Mouse (Mus musculus): ENCODE results near the gene Ccdc190. TPM values are rescaled to one million over a fixed set of nuclear protein-coding genes. Genes with fewer than 3 reads are reported as not detected.

Gene Ccdc190
- polyA plus RNA-seq, 1 experiment from 2014 or later, result not detected

GRCm38 (mm10) chr1:169900771-169901336 lies 27.6 kb upstream of the Ccdc190 start:
- no peak for ATAC-seq (ENCODE audit: low read depth)
- no peak overlapping the region for H3K4me2 ChIP-seq (ENCODE audit: low read depth, low read length)
- no peaks in the 10 kb centered on the region for H3K4me1 ChIP-seq (ENCODE audit: control insufficient read depth, low read depth, low read length)
- H3K4me3 ChIP-seq (ENCODE audit: low read depth, low read length), result no peak overlapping the region
- no peaks in the 10 kb centered on the region for H3K9me3 ChIP-seq (replicated peaks; ENCODE audit: control insufficient read depth, low read length)
- no peak overlapping the region for H3K27ac ChIP-seq (ENCODE audit: low read length)
- no peaks in the 10 kb centered on the region for H3K27me3 ChIP-seq (ENCODE audit: control insufficient read depth, insufficient read depth, low read depth, low read length)
- 59% methylated on average over 3 of the region's 3 CpGs for WGBS (ENCODE audit: insufficient replicate concordance)
- H3K9ac ChIP-seq (ENCODE audit: low read depth, low read length), result no peak overlapping the region
- no peaks in the 10 kb centered on the region for H3K36me3 ChIP-seq (ENCODE audit: control insufficient read depth, insufficient read depth)

GRCm38 (mm10) chr1:169909163-169909562 lies 19.3 kb upstream of the Ccdc190 start:
- H3K27ac ChIP-seq (ENCODE audit: low read length), result no peak overlapping the region
- no peak overlapping the region for H3K4me2 ChIP-seq (ENCODE audit: low read depth, low read length)
- H3K4me1 ChIP-seq (ENCODE audit: control insufficient read depth, low read depth, low read length), result no peaks in the 10 kb centered on the region
- no peaks in the 10 kb centered on the region for H3K36me3 ChIP-seq (ENCODE audit: control insufficient read depth, insufficient read depth)
- 68% methylated on average over 5 of the region's 5 CpGs for WGBS (ENCODE audit: insufficient replicate concordance)
- H3K27me3 ChIP-seq (ENCODE audit: control insufficient read depth, insufficient read depth, low read depth, low read length), result no peaks in the 10 kb centered on the region
- ATAC-seq (ENCODE audit: low read depth), result no peak
- no peaks in the 10 kb centered on the region for H3K9me3 ChIP-seq (replicated peaks; ENCODE audit: control insufficient read depth, low read length)
- no peak overlapping the region for H3K4me3 ChIP-seq (ENCODE audit: low read depth, low read length)
- H3K9ac ChIP-seq (ENCODE audit: low read depth, low read length), result no peak overlapping the region

- no peak overlapping the region for H3K4me2 ChIP-seq (ENCODE audit: low read depth, low read length)
- no peaks in the 10 kb centered on the region for H3K36me3 ChIP-seq (ENCODE audit: control insufficient read depth, insufficient read depth)
- WGBS (ENCODE audit: insufficient replicate concordance), result 70% methylated on average over 6 of the region's 6 CpGs
- no peaks in the 10 kb centered on the region for H3K4me1 ChIP-seq (ENCODE audit: control insufficient read depth, low read depth, low read length)
- no peak overlapping the region for H3K27ac ChIP-seq (ENCODE audit: low read length)
- ATAC-seq (ENCODE audit: low read depth), result no peak
- no peaks in the 10 kb centered on the region for H3K27me3 ChIP-seq (ENCODE audit: control insufficient read depth, insufficient read depth, low read depth, low read length)
- no peaks in the 10 kb centered on the region for H3K9me3 ChIP-seq (replicated peaks; ENCODE audit: control insufficient read depth, low read length)
- no peak overlapping the region for H3K4me3 ChIP-seq (ENCODE audit: low read depth, low read length)
- H3K9ac ChIP-seq (ENCODE audit: low read depth, low read length), result no peak overlapping the region
Measured at GRCm38 (mm10) chr1:169909659-169910058, 18.8 kb upstream of the Ccdc190 start.

DNA sequence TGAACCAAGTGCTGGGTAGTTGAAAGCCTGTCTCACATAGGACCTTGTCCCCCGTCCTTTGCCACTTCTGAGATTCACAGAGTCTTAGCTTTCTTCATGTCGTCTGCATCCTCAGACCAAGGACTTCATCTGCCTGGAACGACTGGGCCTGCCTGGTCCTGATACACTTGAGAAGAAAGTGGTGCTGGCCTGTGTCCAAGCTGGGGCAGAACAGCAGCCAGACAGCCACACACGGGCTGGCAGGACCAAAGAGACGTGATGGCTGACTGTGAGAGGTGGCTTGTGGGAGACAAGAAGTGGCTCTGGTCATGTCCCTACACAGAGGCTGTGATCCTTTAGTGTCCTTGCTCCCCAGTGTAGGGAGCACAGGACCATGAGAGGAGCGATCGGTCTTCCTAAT lies 17.7 kb upstream of the Ccdc190 start:
- no peak for ATAC-seq (ENCODE audit: low read depth)
- Histone ChIP-seq H3K4me3 (ENCODE audit: low read depth, low read length) (no peak overlapping the region), H3K9me3 (replicated peaks; ENCODE audit: control insufficient read depth, low read length) (no peaks in the 10 kb centered on the region), H3K36me3 (ENCODE audit: control insufficient read depth, insufficient read depth) (no peaks in the 10 kb centered on the region), H3K4me2 (ENCODE audit: low read depth, low read length) (no peak overlapping the region), H3K4me1 (ENCODE audit: control insufficient read depth, low read depth, low read length) (no peaks in the 10 kb centered on the region), H3K27ac (ENCODE audit: low read length) (no peak overlapping the region), H3K27me3 (ENCODE audit: control insufficient read depth, insufficient read depth, low read depth, low read length) (no peaks in the 10 kb centered on the region), H3K9ac (ENCODE audit: low read depth, low read length) (no peak overlapping the region)
- 61% methylated on average over 7 of the region's 7 CpGs for whole genome bisulfite sequencing (ENCODE audit: insufficient replicate concordance)

GRCm38 (mm10) chr1:169911526-169911925 lies 16.9 kb upstream of the Ccdc190 start:
- Histone ChIP-seq H3K27ac (ENCODE audit: low read length) (no peak overlapping the region), H3K4me3 (ENCODE audit: low read depth, low read length) (no peak overlapping the region), H3K36me3 (ENCODE audit: control insufficient read depth, insufficient read depth) (no peaks in the 10 kb centered on the region), H3K4me2 (ENCODE audit: low read depth, low read length) (no peak overlapping the region), H3K9ac (ENCODE audit: low read depth, low read length) (no peak overlapping the region), H3K4me1 (ENCODE audit: control insufficient read depth, low read depth, low read length) (no peaks in the 10 kb centered on the region), H3K9me3 (replicated peaks; ENCODE audit: control insufficient read depth, low read length) (no peaks in the 10 kb centered on the region), H3K27me3 (ENCODE audit: control insufficient read depth, insufficient read depth, low read depth, low read length) (no peaks in the 10 kb centered on the region)
- no peak for ATAC-seq (ENCODE audit: low read depth)
- WGBS (ENCODE audit: insufficient replicate concordance), result 59% methylated on average over 6 of the region's 6 CpGs

GRCm38 (mm10) chr1:169916659-169917058 lies 11.8 kb upstream of the Ccdc190 start:
- H3K4me1 ChIP-seq (ENCODE audit: control insufficient read depth, low read depth, low read length), result no peaks in the 10 kb centered on the region
- H3K9ac ChIP-seq (ENCODE audit: low read depth, low read length), result no peak overlapping the region
- H3K4me2 ChIP-seq (ENCODE audit: low read depth, low read length), result no peak overlapping the region
- no peak overlapping the region for H3K4me3 ChIP-seq (ENCODE audit: low read depth, low read length)
- WGBS (ENCODE audit: insufficient replicate concordance), result 41% methylated on average over 7 of the region's 7 CpGs
- H3K27me3 ChIP-seq (ENCODE audit: control insufficient read depth, insufficient read depth, low read depth, low read length), result no peaks in the 10 kb centered on the region; the same call in 1 of the 2 replicates
- no peak overlapping the region for H3K27ac ChIP-seq (ENCODE audit: low read length)
- H3K9me3 ChIP-seq (replicated peaks; ENCODE audit: control insufficient read depth, low read length), result no peaks in the 10 kb centered on the region
- ATAC-seq (ENCODE audit: low read depth), result no peak
- H3K36me3 ChIP-seq (ENCODE audit: control insufficient read depth, insufficient read depth), result no peaks in the 10 kb centered on the region

DNA sequence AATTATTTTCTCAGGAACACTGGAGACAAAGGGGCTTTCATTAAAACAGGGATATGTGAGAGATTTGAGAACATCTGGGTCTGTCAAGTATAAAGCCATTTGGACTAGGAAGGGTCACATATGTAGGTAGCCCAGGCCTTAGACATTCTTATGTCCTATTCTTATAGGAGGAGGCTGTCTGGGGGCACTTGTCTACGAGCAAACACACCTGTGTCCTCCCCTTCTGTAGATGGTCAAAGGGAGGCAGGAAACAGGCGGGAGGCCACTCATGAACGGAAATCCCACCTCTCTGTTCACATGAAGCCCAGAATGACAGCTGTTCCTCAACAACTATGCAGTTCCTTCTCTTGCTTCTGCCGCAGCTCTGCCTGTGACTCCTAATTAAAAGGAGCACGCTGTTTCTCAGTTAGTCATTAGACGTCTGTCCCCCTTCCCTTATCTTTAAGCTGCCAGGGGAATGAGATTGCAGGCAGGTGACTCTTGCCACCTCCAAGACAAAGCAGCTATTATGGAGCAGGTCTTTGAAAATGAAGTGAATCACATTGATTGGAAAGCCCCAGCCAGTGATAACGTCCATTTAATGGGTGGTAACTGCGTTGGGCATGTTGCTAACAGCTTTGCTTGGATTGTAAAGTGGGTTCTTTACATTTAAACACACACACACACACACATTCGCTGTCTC lies 11.2 kb upstream of the Ccdc190 start:
- ATAC-seq (ENCODE audit: low read depth), result no peak
- Histone ChIP-seq H3K27ac (ENCODE audit: low read length) (no peak overlapping the region), H3K4me3 (ENCODE audit: low read depth, low read length) (no peak overlapping the region), H3K27me3 (ENCODE audit: control insufficient read depth, insufficient read depth, low read depth, low read length) (no peaks in the 10 kb centered on the region; the same call in 1 of the 2 replicates), H3K9ac (ENCODE audit: low read depth, low read length) (no peak overlapping the region), H3K4me2 (ENCODE audit: low read depth, low read length) (no peak overlapping the region), H3K4me1 (ENCODE audit: control insufficient read depth, low read depth, low read length) (no peaks in the 10 kb centered on the region), H3K9me3 (replicated peaks; ENCODE audit: control insufficient read depth, low read length) (no peaks in the 10 kb centered on the region), H3K36me3 (ENCODE audit: control insufficient read depth, insufficient read depth) (no peaks in the 10 kb centered on the region)
- WGBS (ENCODE audit: insufficient replicate concordance), result 42% methylated on average over 9 of the region's 9 CpGs

- Histone ChIP-seq H3K4me1 (ENCODE audit: control insufficient read depth, low read depth, low read length) (no peaks in the 10 kb centered on the region), H3K9ac (ENCODE audit: low read depth, low read length) (no peak overlapping the region), H3K27ac (ENCODE audit: low read length) (no peak overlapping the region), H3K4me3 (ENCODE audit: low read depth, low read length) (no peak overlapping the region), H3K27me3 (ENCODE audit: control insufficient read depth, insufficient read depth, low read depth, low read length) (no peaks in the 10 kb centered on the region; the same call in 1 of the 2 replicates), H3K9me3 (replicated peaks; ENCODE audit: control insufficient read depth, low read length) (no peaks in the 10 kb centered on the region), H3K36me3 (ENCODE audit: control insufficient read depth, insufficient read depth) (no peaks in the 10 kb centered on the region), H3K4me2 (ENCODE audit: low read depth, low read length) (no peak overlapping the region)
- no peak for ATAC-seq (ENCODE audit: low read depth)
- WGBS (ENCODE audit: insufficient replicate concordance), result 36% methylated on average over 4 of the region's 4 CpGs
Measured at GRCm38 (mm10) chr1:169917998-169918397, 10.4 kb upstream of the Ccdc190 start.

DNA sequence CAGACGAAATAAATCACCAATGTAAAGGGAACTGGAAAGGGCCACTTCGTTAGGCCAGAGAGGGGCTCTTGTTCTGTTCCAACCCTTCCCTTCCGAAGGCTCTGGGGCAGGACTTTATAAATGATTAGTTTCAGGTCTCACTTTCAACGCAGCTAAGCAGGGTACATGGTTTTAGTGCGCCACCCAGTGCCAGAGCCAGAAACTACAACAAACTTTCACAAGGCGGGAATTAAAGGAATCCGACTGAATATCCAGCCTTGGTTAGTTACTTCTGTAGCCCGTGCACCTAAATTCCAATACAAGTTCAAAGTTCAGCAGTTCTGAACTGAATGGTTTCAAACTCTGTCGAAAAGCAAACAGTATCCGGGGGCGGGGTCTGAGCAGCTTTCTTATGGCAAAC lies 9.2 kb upstream of the Ccdc190 start:
- Histone ChIP-seq H3K27ac (ENCODE audit: low read length) (no peak overlapping the region), H3K9ac (ENCODE audit: low read depth, low read length) (no peak overlapping the region), H3K9me3 (replicated peaks; ENCODE audit: control insufficient read depth, low read length) (no peaks in the 10 kb centered on the region), H3K4me3 (ENCODE audit: low read depth, low read length) (no peak overlapping the region), H3K36me3 (ENCODE audit: control insufficient read depth, insufficient read depth) (no peaks in the 10 kb centered on the region), H3K4me1 (ENCODE audit: control insufficient read depth, low read depth, low read length) (no peaks in the 10 kb centered on the region), H3K4me2 (ENCODE audit: low read depth, low read length) (0 out of 2 replicates have a peak overlapping the region, but pooled peaks have one; percentile 12), H3K27me3 (ENCODE audit: control insufficient read depth, insufficient read depth, low read depth, low read length) (no peaks in the 10 kb centered on the region; the same call in 1 of the 2 replicates)
- 5% methylated on average over 11 of the region's 11 CpGs for WGBS (ENCODE audit: insufficient replicate concordance)
- ATAC-seq (ENCODE audit: low read depth), result peak; percentile 66

Data from liver, embryonic 16.5 days (tissue).